Mouse (Mus musculus): ENCODE results near the gene Aldh3a2.
"Not testable (repeated sequence)": the region's sequence is repeated elsewhere in the genome, so short reads cannot be mapped to it uniquely, and the experiment has no call there.

The Aldh3a2 gene

DNA sequence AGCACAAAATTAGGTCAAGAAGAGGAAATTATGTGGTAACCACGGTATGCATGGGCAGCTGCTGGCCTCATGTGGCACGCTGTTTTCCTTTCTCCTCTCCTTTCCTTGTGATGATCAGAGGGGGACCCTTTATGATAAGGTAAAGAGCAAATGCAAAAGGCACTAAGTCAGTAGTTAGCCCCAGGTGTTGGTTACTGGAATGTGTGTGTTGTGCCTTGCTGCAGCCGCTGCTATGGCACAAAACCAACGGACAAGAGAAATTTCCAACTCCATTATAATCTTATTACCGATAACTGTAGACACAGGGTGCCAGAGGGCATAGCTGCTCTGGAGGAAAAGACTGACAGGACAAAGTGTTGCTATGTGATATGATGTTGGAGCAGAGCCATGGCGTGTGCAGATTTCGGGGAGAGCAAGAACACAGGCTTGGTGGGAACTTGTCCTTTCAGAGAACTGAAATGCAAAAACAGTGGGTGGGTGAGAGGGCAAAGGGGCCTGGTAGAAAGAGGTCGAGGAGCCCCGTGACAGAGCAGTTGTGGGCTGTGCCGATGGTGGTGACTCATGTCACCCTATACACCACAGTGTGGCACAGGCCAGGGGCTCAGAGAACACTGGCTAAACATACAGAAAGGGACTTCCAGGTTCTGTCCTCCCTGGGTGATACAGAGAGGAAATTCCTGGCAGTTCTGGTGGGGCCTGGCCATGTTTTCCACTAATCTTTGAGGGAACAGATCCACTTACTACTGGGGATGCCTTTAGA, 59.6 kb downstream of the Aldh3a2 start, which contains the start of gene Aldh3a1:
Aldh3a1 (plus strand) TSS at position 51 of the 760 bp plus-strand sequence.
- DNase-seq = no peak

DNA sequence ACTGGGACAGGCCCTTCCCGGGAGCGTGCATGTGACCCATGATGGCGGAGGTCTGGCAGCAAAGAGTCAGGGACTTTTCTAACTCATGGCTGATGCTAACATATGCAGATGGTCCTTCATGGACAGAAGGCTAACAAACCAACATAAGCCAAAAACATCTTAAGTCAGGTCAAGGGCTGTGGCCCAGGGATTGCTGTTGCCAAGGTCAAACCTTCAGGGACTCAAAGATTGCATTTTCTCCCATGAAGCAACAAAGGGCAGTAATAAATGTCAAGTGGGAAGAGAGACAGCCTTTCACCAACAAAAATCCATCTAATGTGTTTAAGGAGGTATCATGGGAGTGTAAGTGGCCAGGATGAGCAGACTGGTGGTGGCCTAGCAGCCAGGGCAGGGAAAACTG, 61.1 kb downstream of the Aldh3a2 start:
- no peak for DNase-seq

DNA sequence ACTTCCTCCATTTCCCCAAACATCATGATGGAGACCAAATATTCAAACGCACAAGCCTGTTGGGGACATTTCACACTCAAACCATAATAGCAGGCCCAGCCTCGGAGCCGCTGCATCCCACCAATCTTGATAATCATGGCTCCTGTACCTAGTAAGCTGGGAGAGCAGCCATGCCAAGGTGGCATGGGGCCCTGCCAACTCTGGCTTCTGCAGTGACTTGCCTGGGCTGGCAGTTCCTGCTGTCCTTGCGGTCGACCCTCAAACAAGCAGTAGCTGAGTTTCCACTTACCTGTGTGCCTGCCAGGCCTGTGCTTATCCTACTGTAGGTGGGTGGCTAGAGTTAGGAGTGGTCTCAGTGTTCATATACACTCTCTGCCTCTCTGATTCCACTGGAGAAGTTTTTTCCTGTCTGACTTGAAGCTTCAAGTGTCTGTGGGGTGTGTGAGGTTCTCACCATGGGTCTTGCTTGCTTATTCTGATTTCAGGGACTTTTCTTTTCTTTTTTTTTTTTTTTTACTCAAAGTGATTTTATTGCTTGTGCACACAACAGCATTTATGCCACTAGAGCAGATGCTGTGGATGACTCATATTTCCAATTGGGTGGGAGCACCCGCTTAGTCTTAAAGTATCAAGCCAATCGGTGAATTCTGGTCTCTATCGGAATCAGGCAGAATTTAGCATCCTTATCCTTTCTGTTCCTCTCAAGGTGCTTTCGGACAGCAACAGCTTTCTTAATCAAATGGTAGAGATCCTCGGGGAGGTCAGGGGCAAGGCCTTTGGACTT, 61.9 kb downstream of the Aldh3a2 start:
- no peak for DNase-seq

GRCm38 (mm10) chr11:61202810-61203209, 64.5 kb downstream of the Aldh3a2 start:
- no peak for DNase-seq

GRCm38 (mm10) chr11:61202186-61202585, 65.1 kb downstream of the Aldh3a2 start:
- no peak for DNase-seq

- no peak for DNase-seq
Measured at GRCm38 (mm10) chr11:61199620-61200362, 67.5 kb downstream of the Aldh3a2 start.

- no peak for DNase-seq
Measured at GRCm38 (mm10) chr11:61197935-61198334, 69.3 kb downstream of the Aldh3a2 start.

- no peak for DNase-seq
Measured at GRCm38 (mm10) chr11:61196616-61197353, 70.5 kb downstream of the Aldh3a2 start.

DNA sequence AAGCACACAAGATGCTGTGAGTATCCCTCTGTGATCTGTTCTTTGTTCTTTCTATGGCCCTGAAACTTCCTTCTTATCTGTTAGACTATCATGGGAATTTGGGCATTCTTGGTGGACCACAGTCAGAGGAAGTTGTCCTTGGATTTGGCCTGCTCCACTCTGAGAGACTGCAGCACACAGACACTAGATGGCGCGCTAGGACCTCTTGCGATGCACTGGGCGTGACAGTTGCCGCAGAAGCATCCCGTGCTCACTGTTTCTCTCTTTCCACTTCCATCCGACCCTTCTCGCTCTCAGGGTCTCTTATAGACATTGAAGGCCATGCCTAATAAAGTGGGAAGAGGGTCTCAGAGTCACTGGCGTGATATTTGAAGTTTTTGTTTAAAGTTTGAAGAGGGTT, 73.9 kb downstream of the Aldh3a2 start:
- peak; percentile 70 for DNase-seq

DNA sequence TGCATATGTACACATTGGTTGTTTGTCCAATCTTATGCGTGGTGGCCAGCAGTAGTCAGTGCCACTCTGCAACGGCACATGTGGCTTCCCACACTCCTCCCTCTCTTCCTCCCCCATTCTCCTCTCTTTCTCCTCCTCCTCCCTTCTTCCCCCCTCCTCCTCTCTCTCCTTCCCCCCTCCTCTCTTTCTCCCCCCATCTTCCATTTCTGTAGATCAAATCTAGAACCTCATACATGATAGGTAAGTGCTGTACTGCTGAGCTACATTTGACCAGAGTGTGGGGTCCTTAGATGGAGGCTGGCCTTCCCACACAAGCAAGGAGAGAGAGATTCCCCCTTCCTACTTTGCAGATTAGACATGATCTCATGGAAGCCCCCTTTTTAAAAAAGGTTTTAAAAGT, 74.5 kb downstream of the Aldh3a2 start:
- DNase-seq = no peak

- DNase-seq = not testable (repeated sequence)
Measured at GRCm38 (mm10) chr11:61192123-61192522, 75.1 kb downstream of the Aldh3a2 start.

DNA sequence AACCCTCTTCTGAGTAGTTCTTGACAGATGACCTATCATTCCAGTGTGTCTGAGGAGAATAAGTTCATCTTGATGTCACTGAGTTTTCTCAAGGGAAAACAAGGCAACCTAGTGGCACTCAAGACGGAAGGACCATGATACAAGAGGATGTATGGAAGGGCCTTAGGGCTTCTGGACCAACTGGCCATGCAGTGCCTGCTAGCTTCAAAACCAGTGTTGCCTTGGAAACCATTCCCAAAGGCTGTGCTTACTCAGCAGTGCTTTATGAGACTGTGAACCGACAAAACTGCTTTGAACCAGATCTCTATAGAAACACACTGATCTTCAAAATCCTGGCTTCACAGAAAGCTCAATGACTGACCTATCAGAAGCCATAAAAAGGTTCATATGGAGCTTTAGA, 76.5 kb downstream of the Aldh3a2 start:
- no peak for DNase-seq

DNA sequence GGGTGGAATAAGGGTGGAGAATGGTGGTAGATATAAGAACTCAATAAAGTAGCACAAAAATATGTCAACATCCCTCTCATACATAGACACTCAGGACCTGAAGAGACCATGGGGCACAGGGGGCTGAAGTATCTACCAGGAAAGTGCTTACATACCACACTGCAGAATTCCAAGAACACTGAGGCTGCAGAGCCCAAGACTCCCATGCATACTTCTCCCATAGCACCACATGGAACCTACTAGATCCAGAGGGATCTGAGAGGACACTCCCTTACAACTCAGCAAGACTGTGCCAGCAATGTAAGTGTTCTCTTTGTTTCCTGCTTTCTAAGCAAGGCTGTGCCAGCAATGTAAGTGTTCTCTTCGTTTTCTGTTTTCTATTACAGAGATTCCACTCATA, 83.4 kb downstream of the Aldh3a2 start:
- DNase-seq = no peak

- no peak for DNase-seq
Measured at GRCm38 (mm10) chr11:61181624-61182023, 85.6 kb downstream of the Aldh3a2 start.

DNA sequence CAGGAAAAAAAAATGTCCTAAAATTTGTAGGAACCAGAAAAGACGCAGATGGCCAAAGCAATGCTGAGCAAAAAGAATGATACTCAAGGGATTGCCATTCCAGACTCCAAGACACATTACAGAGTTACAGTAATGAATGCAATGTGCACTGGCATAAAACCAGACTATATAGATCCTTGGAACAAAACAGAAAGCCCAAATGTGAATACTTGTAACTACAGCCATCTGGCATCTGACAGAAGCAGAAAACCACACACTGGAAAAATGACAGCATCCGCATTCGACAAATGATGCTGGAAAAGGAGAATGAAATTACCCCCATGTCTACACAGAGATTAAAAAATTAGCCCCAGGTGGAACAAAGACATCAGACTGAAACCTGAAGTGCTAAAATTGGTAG, 86.9 kb downstream of the Aldh3a2 start:
- no peak for DNase-seq

GRCm38 (mm10) chr11:61176321-61176720, 90.9 kb downstream of the Aldh3a2 start:
- DNase-seq = no peak

DNA sequence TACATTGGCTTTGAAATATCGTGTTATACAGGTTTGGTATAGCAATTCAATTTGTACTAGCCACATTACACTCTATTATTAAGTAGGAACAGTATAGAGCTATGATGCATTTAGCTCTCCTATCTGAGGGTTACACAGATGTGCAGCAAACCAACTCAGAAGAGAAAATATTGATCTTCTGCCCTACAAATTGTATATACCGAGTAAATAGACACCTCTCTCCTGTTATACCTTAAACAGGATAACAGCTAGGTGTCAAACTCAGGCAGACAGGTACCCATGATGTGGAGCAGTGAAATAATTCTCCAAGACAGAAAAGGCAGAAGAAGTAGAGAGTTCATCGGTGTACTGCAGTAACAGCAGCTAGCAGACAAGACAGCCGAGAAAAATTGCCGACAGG, 91.5 kb downstream of the Aldh3a2 start:
- DNase-seq = no peak

DNA sequence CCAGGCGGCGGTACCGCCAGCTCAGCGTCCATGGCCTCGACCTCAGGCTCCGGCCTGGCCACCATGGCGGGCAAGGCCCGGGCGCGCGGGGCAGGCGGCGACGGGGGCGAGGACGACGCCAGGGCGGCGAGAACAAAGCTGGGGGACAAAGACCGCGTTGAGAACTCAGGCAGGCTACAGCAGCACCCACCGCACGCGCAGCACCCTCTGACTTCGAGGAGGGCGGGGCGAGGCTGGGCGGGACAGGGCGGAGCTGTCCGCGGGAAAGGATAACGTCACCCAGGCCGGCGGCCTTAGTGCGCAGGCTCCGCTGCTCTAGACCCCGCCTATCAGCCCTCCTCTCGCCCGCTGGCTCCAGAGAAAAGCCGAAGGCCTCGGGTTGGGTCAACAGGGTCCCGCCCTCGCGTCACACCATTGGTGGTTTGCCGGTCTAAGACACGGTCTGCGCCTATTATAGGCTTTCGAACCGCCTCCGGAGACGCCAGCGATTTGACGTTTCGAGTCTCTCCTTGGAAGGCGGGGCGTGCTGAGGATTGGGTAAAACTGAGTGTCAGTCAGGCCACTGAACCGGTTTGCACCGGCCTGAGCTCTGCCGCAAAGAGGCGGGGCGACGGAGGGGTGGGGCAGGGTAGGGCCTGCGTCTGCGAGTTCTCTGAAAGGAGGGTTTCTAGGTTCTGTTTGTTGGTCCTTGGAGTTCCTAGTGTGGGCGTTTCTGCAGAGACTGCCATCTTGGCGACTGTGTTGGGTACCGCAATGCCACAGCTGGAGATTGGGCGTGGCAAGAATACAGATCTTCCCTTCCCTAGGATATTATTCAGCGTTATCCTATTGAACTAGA, 92.2 kb downstream of the Aldh3a2 start, which contains the start of gene Usp22:
Usp22 (minus strand) TSS at position 235 of the 838 bp plus-strand sequence.
- DNase-seq = peak; percentile 100

- peak; percentile 34 for DNase-seq
Measured at GRCm38 (mm10) chr11:61174291-61174820, 92.9 kb downstream of the Aldh3a2 start.

- DNase-seq = not testable (repeated sequence)
Measured at GRCm38 (mm10) chr11:61173477-61173876, 93.8 kb downstream of the Aldh3a2 start.

Data from right cerebral cortex, postnatal 25 days (tissue).